Mouse (Mus musculus) thymus, postnatal 14 days (tissue): ENCODE measurements around the gene Gm773.
"Not testable (repeated sequence)": the region's sequence is repeated elsewhere in the genome, so short reads cannot be mapped to it uniquely, and the experiment has no call there.

Experiments
- DNase-seq: peaks from one replicate; pipeline ENCODE4 v3.0.0; 2021

Gm773 gene

DNA sequence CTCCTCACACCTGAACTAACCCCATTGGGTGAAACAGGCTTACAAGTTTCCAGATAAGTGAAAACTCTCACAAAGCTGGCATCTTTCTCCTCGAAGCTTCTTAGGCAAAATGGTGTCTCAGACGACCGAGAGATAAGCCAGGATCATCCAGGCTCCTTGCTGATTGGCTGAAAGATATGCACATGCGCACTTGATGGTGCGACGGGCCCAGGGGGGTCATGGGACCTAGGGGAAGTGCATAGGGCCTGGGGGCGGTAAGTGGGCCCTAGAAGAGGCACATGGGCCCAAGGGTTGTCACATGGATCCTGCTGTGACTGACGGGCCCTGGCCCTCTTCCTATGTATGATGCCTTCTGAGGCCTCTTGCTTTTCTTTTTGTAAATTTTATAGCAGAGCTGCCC, at the start of gene Gm773:
Gene Gm773 (minus strand): TSS at position 111 of the 400 bp plus-strand sequence.
- no peak for DNase-seq

DNA sequence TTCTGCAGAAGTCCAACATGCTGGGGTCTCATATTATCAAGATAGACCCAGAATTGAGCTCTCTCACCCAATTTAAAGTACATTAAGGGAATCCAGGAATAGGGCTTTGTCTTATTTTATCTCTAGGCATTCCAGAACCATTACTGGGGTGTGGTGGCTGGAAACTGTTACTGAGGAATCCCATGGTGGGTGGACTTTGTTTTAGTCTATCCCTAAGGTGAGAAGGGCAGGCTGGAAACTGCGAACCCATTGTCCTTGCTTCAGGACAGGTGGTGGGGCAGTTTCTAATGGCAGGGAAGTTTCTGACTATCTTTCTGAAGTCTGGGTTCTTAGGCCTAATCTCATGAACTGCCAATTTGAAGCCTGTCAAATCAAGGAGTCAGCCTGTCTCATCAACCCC, 26.2 kb downstream of the Gm773 start:
- DNase-seq = not testable (repeated sequence)

DNA sequence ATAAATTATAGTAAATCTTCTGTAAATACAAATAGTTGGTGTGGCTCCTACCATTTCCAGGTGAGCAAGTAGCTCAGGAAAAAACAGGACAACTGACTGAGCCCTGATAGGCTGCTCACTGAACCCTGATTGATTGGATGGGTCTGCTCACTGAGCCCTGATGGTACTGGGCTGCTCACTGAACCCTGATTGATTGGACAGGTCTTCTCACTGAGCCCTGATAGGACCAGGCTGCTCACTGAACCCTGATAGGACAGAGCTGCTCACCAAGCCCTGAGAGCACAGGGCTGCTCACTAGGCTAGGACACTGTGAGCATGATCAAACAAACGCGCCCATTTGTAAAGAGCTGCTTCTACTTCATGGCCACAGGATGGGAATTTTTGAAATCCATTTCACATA, 61.3 kb downstream of the Gm773 start:
- DNase-seq = no peak
